Mouse (Mus musculus) thymus, adult 18-20 months (tissue): ENCODE measurements around the gene Alk.

Source experiments
- DNase-seq, 2 experiments: peaks; one replicate each; pipeline ENCODE4 v3.0.0; 2022; ENCODE audit warnings: mixed read lengths in 2 of 2

The Alk gene

DNA sequence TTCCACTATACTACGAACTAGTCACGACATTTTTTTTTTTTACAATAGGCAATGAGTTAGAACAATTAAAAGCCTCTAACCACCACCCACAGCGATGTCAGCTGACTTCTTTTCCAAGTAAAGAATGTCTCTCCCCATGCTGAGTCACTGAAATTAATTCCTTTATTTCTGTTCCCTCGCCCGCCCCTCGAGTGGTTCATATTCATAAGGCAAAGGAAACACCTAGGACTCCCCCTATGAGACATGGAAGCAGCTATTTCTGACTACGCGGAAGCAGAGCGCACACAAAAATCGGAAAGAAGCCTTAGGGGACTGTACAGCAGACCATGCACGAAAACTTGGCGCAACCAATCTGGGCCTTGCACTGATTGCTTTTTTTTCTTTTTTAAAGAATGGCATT lies 735.6 kb downstream of the Alk start:
- no peak for DNase-seq

DNA sequence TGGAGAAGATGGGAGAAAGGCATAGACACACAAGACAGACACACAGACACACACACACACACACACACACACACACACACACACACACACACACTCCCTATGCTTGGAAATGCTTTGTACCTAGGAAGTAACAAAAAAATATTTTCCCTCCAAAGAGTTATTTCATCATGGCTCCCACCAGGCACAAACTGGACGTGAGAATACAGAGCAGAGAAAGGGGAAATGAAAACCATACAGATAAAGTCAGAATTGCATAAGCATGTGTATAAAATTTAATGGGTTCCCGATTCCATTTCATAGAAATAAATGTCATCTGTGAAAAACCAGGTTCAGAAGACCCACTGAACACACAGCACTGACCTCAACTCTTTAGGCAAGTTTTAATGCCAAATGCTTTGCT lies 736.5 kb downstream of the Alk start:
- DNase-seq = no peak

DNA sequence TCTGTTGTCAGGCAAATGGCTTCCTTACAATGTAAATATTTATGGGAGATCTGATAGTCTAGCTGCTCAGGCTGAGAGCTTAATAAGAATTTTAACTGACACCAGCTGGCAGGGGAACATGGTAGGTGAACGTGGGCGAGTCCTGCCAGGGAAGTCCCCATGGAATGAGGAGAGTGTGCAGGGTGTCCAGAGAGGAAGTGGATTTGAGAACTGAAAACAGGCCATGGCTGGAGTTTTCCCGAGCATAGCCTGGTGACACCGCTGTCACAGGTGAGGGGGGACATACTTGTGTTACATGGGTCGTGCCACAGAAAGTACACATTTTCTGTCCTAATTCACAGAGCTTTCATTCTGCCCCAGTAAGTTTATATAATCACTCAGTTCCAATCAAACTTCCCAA lies 739.0 kb downstream of the Alk start:
- no peak for DNase-seq

DNA sequence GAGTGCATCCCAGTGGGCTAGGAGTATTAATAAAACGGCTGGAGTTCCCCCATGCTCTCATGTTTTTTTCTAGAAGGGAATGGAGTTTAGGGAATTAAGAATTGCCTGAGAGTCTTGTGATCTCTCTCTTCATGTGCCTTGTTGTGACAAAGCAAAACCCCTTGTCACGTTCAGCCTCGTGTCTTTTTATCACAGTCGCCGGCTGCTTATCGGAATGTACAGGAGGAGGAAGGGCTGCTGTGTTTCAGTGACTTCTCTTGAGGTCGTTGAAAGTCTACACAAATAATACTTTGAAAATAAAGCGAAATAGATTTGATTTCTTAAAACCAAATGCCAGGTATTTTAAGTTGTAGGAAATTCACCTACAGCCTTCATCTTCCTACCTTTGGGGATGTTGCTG lies 740.4 kb downstream of the Alk start:
- DNase-seq = no peak

DNA sequence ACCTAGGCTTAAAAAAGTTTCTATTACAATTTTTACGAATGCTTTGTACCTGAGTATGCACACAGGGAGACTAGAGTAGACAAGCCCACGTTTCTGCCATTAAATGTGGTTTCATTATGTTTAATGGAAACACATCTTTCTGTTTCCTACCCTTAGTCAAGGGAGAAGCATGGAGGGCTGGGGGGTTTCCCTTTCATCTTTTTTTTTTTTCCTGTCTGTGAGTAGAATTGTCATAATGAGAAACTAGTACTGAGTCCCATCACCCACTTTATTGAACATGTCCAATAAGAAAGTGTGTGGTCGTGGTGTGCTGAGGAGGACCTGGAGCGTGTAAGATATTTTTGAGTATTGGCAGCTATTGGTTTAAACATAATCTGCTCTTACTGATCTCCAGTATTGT lies 741.5 kb downstream of the Alk start:
- DNase-seq = no peak

DNA sequence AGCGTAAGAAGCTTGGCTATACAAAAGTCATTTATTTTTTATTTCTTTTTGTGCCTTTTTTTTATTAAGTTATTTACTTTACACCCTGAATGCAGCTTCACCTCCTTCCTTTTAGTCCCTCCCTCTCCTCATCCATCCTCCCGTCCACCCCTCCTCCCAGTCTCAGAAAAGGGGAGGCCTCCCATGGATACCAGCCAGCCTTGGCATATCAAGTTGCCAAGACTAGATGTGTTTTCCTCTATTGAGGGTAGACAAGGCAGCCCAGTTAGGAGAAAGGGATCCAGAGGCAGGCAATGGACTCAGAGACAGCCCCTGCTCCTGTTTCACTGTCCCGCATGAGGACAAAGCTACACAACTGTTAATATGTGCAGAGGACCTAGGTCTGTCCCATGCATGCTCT lies 742.2 kb downstream of the Alk start:
- DNase-seq = no peak

DNA sequence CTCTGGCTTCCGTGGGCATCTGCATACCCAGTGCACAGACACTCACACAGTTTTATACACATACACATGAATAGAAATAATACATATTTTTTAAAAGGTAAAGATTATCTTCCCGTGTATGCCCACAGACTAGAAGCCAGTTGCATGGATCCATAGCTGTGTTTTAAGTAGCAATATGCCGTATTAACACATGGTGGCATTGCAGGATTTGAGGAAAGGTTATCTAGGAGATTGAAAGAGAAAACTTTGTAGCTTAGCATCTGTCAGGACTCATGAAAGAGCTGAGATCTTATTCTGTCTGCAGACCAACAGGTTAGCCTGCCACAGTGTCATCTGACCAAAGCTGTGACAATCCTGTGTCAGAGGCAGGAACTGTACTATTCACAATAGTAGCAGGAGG lies 772.5 kb downstream of the Alk start:
- no peak for DNase-seq

DNA sequence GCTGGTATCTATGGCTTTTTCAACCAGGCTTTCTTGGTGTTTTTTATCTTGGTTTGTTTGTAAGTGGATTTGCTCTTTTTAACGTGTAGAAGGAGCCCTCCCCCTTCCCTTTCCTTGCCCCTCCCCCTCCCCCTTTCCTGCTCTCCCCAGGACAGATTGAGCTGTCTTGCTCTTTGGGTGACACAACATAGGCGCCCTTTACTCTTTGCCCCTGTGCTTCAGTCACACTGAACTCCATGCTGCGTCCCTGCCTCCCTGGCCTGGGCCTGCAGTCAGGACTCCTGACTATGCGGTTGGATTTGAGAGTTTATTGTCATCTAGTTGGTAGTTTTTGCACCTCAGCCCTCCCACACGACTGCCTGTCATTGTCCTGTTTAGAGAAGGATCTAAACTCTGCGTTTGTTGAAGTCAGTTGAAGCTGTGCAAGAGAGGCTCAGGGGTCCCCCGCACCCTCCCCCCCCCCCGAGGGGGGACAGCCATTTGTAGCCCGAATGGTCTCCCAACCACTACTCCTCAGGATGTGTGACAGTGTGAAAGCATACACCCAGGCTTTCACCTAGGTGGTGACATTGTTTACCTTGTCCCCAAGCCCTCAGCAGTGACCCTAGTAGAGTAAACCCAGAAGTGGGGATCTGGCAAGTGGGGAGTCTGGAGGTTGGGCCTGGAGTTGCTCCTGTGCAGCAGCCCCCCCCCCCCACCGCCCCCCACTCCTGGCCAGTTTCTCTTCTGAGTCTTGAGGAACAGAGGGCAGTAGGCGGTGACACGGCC lies 775.6 kb downstream of the Alk start:
- DNase-seq = no peak

DNA sequence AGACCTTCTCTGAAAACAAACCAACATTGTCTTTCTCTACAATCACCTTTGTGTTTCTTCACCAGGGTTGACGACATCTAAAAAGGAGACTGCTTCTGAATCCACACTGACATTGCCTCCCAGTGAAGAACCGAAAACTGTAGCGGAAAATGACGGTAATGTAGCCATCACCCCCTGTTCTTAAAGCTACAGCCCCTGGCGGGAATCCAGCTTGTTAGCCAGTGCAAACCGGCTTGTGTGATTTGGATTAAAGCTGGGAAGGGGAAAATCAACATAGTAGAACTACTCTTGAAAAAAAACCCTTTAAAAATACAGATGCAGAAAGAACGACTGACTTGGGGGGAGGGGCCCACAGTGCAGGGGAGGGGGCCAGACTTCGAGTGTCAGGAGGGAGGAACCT lies 776.8 kb downstream of the Alk start:
- DNase-seq = no peak

DNA sequence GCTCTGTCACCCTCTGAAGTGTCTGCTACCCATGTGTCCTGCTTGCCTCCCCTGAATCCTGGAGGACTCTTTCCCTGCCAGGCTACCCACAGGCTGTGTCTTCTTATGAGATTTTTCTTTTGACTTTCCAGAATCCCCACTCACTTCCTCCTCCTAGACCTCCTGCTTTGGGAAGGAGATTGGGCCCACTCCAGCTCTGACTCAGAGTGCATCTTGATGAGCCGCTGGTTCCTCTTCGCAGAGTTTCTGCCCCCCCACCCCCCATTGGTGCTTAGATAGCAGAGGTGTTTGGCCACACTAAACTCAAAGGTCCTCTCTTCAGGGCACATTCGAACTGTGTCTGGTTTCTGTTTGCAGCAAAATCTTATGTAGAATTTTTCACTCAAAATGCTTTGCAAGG lies 777.8 kb downstream of the Alk start:
- DNase-seq = no peak

DNA sequence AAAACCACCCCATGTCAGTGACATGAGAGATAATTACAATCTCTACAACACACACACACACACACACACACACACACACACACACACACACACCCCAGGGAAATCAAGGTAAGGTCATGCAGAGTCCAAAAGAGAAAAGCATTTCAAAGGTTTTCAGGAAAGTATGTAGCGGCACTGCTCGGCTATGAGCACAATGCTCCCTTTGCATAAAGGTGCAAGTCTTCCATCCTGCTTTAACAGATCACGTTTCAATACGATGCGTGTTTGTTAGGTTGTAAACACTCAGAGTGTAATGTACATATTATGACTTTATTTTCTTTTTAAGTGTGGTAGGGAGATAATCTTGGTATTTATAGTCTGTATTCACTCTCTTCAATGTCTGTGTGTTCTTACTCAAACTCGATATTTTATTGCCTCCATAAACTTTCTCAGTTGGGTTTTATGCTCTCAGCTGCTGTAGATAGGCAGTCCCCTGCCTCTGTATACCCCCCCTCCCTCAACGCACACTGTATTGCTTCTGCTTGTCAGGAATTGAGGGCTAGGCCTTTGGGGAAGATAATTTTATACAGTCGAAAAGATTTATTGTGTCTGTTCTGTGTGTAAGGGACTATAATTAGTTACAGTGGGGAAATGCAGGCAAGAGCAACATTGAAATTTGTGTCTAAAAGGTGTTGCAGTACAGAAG lies 780.7 kb downstream of the Alk start:
- DNase-seq = no peak
